Mouse (Mus musculus) spleen, postnatal 0 days (tissue): Measurements from ENCODE around the gene Ide. TPM values are rescaled to one million over a fixed set of nuclear protein-coding genes. Genes with fewer than 3 reads are reported as not detected.

ENCODE experiments used
- polyA plus RNA-seq: library from polyadenylated mRNA; unstranded; fragments of >200 nt; fragmentation: Nextera tagmentation; extraction: Ambion mirVana; gene quantifications from 2 replicates; pipeline ENCODE4 v1.2.1, GENCODE M21; 2015

Gene Ide
- 16.4 and 17.0 TPM in 2 replicates for polyA plus RNA-seq

DNA sequence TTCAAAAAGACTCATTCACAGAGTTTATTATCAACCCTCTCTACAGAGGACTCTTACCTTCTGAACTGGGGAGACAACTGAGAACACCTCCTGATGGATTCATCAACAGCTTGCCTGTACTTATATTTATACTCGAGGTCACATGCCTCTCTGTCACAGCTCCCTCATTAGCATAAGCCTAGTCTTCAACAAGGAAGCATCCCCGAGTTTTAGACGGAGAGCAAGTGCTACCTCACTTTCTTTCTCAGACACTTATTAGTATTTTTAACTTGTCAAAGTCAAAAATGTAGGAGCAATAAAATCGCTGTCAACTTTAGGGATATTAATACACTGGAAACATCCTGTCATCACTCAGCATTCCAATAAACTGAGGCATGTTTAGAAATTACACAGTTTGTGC, at the start of gene Ide:
Gene Ide (minus strand): TSS at position 101 of the 400 bp plus-strand sequence.

DNA sequence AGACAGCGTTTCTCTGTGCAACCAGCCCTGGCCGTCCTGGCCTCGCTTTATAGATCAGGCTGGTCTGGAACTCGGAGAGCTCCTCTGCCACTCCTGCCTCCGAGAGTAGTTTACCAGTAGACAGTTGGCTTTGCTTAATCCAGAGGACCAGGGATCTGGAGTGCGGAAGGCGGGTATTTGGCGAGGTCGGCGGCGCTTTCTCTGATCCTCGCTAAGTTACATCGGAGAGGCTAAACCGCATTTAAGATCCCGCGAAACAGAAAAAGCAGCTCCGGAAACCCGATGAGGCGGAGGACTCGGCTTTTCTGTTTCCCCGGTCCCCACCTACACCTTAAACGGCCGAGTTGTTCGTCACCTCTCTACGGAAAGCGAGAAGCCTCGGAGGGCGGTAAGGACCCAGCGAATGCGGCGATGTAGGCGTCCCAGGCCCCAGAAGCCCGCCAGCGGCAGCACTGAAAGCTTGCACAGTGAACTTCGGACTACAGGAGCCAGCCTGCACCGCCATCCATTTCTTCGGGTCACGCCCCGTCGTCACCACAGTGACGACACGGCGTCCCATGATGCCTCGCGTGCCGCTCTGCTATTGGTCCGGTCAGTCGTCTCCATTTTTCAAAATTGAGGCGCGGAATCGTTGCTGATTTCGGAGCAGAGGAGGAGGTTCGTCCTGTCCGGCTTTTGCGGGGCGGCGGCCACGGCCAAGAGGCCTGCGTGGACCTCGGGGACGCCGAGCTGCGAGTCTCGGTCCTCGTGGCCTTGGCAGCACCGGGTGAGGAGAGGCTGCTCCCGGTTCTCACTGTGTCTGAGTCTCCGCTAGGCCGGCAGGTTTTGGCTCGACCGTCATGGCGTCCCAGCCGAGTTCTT, 38.3 kb upstream of the Ide start, which contains the start of gene Kif11:
Gene Kif11 (plus strand): TSS at position 649 of the 861 bp plus-strand sequence.

Other genes with a start within 250 kb of the Ide start
- 138 and 150 TPM in 2 replicates for gene March5, start 130.3 kb downstream of the Ide start, polyA plus RNA-seq
- 3.5 and 4.0 TPM in 2 replicates for gene Cpeb3, start 129.3 kb downstream of the Ide start, polyA plus RNA-seq
- 48.7 and 56.1 TPM in 2 replicates for gene Kif11, start 38.6 kb upstream of the Ide start, polyA plus RNA-seq
- gene Hhex, start 97.0 kb upstream of the Ide start, polyA plus RNA-seq = 32.2 and 43.8 TPM in 2 replicates
- gene Exoc6, start 212.6 kb upstream of the Ide start, polyA plus RNA-seq = 24.6 and 28.5 TPM in 2 replicates